Mouse (Mus musculus) CH12F3 (cell line): ENCODE measurements around the gene Efcab7.

ENCODE experiments used
- in situ Hi-C: fragments of 300-500 bp; cut with MboI; formaldehyde crosslinking; loops from 2 replicates; pipeline ENCODE4 v1.14.3; 2020; ENCODE audit warnings: low sequenced_read_pairs

The Efcab7 gene

GRCm38 (mm10) chr4:99941655-99942414 lies 112.8 kb downstream of the Efcab7 start:
- in situ Hi-C loops = no loop called here

- in situ Hi-C loops = no loop called here
These were observed 115.6 kb downstream of the Efcab7 start for GRCm38 (mm10) chr4:99944606-99945005.

- in situ Hi-C loops = no loop called here
These were observed 116.0 kb downstream of the Efcab7 start for GRCm38 (mm10) chr4:99945011-99945410.

GRCm38 (mm10) chr4:99946516-99946915 lies 117.5 kb downstream of the Efcab7 start:
- in situ Hi-C loops = no loop called here

GRCm38 (mm10) chr4:99947192-99947591 lies 118.2 kb downstream of the Efcab7 start:
- in situ Hi-C loops = no loop called here

- in situ Hi-C loops = no loop called here
These were observed 118.9 kb downstream of the Efcab7 start for GRCm38 (mm10) chr4:99947896-99948295.

GRCm38 (mm10) chr4:99953904-99954303 lies 124.9 kb downstream of the Efcab7 start:
- in situ Hi-C loops = no loop called here

- in situ Hi-C loops = no loop called here
These were observed 126.4 kb downstream of the Efcab7 start for GRCm38 (mm10) chr4:99955396-99955795.

- in situ Hi-C loops = no loop called here
These were observed 128.2 kb downstream of the Efcab7 start for GRCm38 (mm10) chr4:99957186-99957585.

- in situ Hi-C loops = no loop called here
These were observed 129.3 kb downstream of the Efcab7 start for GRCm38 (mm10) chr4:99958084-99958815.

GRCm38 (mm10) chr4:99959308-99959707 lies 130.3 kb downstream of the Efcab7 start:
- in situ Hi-C loops = no loop called here
